Mouse (Mus musculus): Measurements from ENCODE around the gene Gpx2. TPM values are rescaled to one million over a fixed set of nuclear protein-coding genes. Genes with fewer than 3 reads are reported as not detected.

The Gpx2 gene
- polyA plus RNA-seq, 1 experiment from 2014 or later, result not detected

DNA sequence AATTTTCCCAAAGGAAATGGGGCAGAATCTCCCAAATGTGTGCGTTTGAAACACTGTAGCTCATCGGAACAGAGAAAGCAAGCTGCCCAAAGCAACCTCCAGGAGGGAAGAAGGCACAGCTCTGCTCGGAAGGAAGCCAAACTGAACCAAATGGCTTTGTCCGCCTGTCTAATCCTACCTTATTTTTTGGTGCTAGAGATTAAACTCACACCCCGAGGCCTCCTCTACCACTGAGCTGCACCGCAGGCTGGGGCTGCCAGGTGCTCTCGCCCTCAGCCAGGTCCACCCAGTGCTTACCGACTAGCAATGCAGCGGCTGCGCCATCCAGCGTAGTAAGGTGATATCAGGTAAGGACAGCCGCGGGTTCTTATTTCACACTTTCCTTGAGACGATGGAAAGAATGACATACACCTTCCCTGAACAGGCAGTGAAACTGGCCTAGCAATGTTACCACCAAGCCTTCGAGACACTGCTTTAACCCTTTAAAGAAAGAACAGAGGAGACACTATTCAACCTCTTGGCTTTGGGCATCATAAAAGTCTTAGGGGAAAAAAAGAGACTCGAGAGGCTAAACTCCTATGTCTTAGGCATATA, 44.4 kb downstream of the Gpx2 start:
- no peaks in the 10 kb centered on the region for H3K9me3 ChIP-seq (ENCODE audit: control insufficient read depth, low read length)
- ATAC-seq (ENCODE audit: low FRiP score, low TSS enrichment) (no peak), DNase-seq (no peak)
- 73% methylated on average over 16 of the region's 16 CpGs for WGBS
- no peak overlapping the region for H3K4me2 ChIP-seq (ENCODE audit: low read length)
- H3K4me3 ChIP-seq (replicated peaks; ENCODE audit: low read depth, low read length), result no peak overlapping the region
- no peaks in the 10 kb centered on the region for H3K4me1 ChIP-seq (ENCODE audit: control insufficient read depth, insufficient read depth, low read length)
- H3K27ac ChIP-seq (replicated peaks; ENCODE audit: low read depth, low read length), result no peak overlapping the region
- H3K9ac ChIP-seq (replicated peaks; ENCODE audit: low read length), result no peak overlapping the region
- H3K36me3 ChIP-seq (ENCODE audit: control insufficient read depth, insufficient read depth, low read length), result no peaks in the 10 kb centered on the region
- H3K27me3 ChIP-seq (ENCODE audit: control insufficient read depth, insufficient read depth, low read length), result no peaks in the 10 kb centered on the region

Other genes with a start within 250 kb of the Gpx2 start
- gene Sptb, start 85.0 kb downstream of the Gpx2 start, polyA plus RNA-seq (2014; fragmentation: Nextera tagmentation; extraction: Ambion mirVana), result 4.2 TPM in 2 replicates
- gene Churc1, start 30.0 kb downstream of the Gpx2 start, polyA plus RNA-seq (2014; fragmentation: Nextera tagmentation; extraction: Ambion mirVana), result 103 and 129 TPM in 2 replicates
- 33.1 and 39.9 TPM in 2 replicates for gene Fntb, start 30.0 kb downstream of the Gpx2 start, polyA plus RNA-seq (2014; fragmentation: Nextera tagmentation; extraction: Ambion mirVana)
- 25.4 and 32.3 TPM in 2 replicates for gene Rab15, start 27.4 kb upstream of the Gpx2 start, polyA plus RNA-seq (2014; fragmentation: Nextera tagmentation; extraction: Ambion mirVana)
- 52.5 and 118 TPM in 2 replicates for gene Max, start 166.6 kb upstream of the Gpx2 start, polyA plus RNA-seq (2014; fragmentation: Nextera tagmentation; extraction: Ambion mirVana)

Measured in midbrain, embryonic 14.5 days (tissue).